Mouse (Mus musculus) retina, postnatal 7 days (tissue): ENCODE measurements around the gene Shisa5.

ENCODE experiments used
- DNase-seq: peaks from one replicate; pipeline ENCODE4 v3.0.0-alpha.2; 2012; ENCODE audit warnings: low read depth, low spot score

The Shisa5 gene

DNA sequence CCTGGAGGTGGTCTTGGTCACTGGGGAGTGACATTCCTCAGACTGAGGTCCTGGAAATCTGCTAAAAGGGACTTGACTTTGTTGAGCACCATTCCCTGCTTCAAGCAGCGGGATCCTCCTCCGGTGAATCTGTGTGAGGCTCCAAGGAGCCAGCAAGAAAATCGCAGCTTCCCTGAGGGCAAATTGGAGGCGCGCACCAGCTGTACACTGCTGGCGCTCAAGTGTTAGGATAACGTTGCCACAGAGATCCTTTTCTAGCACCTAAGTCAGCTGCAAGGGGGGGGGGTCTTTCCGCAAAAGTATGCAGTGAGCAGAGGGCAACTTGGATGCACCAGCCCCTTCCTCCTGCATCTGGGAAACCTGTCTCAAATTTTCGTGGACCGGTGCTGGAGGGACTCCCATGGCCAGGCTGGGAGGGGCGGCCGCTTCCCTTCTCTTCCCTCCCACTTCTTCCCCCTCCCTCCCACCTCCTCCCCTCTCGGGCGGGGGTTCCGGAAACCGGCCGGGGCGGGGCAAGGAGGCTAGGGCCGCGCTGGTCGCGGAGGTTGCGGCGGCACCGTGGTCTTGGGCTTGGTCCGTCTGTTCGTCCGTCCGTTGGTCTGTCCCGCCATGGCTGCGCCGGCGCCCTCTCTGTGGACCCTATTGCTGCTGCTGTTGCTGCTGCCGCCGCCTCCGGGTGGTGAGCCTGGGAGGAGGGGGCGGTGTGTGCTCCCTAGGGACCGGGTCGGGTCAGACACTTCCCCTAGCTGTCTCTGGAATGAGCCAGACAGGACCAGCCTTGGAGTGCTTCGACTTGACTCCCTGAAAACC lies at the start of gene Shisa5:
Gene Shisa5, plus strand, starts transcription at position 480 of the 810 bp plus-strand sequence.
- DNase-seq: no peak

DNA sequence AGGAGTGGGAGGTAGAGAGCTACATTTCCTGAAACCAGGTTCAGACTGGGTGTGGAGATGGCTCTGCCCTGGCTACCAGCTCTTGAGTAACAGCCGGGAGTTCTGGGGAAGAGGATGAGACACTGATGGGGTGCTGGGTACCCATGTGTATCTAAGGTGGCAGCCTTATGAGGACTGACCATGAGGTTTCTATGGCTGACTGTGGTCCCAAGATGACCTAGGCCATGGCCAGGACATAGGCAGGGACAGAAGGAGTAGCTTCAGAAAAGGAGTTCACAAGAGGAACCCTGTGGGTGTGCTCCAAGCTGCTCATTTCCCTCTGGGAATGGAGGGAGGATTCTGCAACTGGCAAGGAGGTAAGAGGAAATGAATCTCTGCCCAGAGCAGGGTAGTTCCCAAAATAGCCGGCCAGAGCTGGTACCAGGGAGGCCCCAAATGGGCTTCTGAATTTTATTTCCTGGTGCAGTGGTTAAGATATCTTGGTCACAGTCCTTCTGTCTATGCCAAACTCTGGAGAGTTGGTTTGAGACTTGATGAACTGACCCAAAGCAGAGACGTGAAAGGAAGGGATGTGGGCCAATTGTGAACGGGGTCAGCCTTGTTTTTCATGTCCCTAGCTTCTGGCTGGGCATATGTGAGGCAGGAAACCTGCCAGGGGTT lies 48.4 kb upstream of the Shisa5 start:
- no peak for DNase-seq

DNA sequence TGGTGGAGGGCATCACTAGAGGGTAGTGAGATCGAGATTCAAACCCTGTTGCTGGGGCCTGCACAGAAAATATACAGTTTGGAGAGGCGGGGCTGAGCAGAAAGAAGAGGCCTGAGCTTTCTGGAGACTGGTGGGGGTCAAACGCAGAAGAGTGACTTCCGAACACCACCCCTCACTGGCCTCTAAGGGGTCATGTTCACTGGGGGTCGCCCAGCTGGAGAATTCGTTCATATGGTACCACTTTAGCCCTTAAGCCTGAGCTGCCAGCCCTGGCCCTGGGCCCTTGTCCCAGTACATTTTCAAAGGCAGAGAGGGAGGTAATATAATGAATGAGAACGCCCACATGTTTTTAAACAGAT lies 47.9 kb upstream of the Shisa5 start:
- DNase-seq: no peak

DNA sequence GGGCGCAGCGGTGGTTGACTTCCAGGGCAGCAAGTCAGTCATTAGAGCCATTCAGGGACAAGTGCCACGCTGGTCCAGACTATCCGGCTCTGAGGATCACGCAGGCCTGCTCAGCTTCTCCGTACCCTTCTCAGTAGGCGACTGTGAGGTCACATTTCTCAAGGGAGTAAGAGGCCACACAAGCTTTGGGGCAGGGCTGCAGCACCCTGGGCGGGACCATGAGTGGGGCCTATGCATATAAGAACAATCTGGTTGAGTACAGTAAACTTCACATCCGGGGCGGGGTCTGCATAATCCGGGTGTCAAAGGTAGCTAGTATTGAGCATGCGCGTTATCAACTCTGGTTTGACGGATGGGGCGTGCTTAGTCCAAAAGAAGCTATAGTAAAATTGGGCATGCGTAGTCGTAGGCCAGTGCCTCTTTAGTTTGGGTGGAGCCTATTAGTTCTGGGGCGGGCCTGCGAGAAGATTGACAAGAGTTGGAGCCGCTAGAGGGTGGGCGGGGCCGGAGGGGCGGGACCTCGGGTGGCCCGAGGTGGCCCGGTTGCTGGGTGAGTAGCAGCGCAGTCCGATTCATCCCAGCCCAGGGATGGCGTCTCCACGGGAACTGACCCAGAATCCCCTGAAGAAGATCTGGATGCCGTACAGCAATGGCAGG lies 46.8 kb upstream of the Shisa5 start, which contains the start of gene Pfkfb4:
Gene Pfkfb4, plus strand, starts transcription at position 351 of the 657 bp plus-strand sequence.
- peak; percentile 95 for DNase-seq

DNA sequence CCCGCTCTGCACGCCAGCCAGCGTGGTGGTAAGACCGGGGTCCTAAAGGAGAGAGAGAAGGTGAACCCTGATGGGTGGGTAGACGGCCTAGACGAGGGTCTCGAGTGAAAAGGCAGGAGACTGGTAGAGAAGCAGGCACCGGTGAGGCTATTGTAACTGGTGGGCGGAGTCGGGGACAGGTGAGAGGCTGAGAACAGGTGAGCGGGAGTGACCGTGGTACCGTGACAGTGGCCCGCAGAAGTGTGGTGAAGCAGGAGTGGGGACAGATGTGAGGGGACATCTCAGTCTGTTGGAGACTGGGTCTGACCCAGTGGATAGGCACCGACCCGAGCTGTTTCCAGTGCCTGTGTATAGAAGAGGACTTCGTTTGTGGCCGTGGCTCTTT lies 46.3 kb upstream of the Shisa5 start:
- no peak for DNase-seq

DNA sequence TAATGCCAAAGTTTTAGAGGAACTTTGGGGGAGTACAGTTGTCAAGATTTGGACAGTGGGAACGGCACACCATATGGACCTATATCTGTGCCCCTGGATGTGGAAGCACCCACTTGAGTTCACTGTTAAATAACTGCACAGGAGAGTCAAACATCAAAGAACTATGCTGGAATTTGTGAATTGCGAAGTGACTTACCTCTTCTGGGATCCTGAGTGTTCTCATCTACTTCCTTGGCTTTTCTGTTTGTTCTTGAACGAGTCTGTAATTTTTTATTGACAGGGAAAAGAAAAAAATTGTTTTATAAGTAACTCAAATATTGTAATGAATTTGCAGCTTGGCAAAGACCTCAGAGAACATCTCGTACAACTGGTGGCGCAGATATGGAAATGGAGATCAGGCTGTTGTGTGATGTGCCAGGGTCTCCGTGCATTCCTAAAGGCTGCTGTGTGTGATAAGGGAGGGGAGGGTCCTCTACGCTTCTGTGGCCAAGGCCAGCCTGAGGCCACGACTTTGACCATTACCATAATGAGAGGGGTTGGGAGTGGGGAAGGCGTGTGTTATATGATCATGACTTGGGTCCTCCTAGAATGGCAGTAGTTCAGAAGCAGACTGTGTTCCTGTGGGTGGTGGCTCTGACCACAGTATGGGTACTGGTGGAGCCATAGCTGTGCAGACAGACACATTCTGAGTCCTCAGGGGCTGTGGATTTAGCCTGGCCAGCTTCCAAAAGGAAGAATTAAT lies 45.6 kb upstream of the Shisa5 start:
- DNase-seq: no peak

DNA sequence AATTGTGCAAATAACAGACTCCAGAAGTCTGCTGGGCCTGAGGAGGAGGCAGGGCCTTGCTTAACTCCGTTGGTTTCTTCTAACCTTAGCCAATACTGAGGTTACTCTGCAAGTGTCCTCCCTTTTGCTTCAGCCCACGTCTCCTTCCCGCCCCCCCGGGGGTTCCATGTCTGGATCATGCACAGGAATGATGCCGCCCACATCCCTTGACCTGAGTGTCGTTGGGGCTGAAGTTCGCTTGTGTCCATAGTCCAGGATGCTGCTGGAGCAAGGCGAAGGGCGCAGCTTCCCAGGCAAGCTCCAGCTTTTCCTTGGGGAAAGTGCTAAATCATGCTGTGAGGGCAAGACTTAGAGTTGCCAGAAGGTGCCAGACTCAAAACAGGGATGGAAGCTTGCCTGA lies 42.0 kb upstream of the Shisa5 start:
- DNase-seq: no peak

DNA sequence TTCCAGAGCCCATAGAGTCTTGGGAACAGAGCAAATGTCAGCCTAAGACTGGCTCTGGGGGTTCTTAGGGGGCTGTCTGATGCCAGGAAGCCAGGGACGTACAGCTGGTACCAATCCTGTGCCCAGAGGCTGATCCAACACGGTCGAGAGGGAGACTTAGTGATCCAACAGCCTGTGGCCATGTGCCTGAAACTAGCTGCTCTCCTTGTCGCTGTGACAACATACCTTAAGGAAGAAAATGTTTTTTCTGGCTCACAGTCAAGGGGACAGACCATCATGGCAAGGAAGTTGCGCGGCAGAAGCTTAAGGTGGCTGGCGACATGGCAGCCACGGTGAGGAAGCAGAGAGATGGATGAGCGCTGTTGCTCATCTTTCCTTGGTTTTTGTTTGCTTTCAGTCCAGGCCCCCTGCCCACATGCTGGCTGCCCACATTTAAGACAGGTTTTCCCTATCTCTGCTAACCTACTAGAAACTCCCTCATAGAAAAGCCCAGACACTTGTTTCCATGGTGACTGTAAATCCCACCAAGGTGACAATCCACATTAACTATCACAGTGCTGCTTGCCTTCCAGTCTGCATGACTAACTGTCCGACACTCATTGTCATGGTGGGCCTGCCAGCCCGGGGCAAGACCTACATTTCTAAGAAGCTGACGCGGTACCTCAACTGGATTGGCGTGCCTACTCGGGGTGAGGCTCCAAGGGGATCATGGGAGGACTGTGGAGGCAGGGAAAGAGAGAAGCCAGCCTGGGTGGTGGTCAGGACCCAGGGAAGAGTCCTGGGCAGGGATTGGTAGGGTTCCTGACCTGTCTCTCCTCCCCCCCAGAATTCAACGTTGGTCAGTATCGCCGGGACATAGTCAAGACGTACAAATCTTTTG lies 39.8 kb upstream of the Shisa5 start:
- DNase-seq: no peak

- no peak for DNase-seq
Observed at GRCm38 (mm10) chr9:108999167-108999526, 39.2 kb upstream of the Shisa5 start.

GRCm38 (mm10) chr9:109000726-109001125 lies 37.6 kb upstream of the Shisa5 start:
- DNase-seq: peak; percentile 39

DNA sequence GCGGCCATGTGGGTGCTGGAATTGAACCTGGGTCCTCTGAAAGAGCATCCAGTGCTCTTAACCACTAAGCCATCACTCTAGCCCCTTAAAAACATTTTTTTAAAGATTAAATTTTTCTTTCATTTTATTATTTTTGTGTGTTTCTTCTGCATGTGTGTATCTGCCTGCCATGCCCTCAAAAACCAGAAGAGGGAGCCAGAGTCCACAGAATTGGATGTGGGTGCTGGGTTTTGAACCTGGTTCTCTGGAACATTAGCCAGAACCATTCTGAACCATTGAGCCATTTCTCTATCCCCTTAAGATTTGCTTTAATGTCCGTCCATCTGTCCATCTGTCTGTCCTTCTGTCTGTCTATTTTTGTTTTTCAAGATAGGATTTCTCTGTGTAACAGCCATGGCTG lies 35.2 kb upstream of the Shisa5 start:
- DNase-seq: no peak

DNA sequence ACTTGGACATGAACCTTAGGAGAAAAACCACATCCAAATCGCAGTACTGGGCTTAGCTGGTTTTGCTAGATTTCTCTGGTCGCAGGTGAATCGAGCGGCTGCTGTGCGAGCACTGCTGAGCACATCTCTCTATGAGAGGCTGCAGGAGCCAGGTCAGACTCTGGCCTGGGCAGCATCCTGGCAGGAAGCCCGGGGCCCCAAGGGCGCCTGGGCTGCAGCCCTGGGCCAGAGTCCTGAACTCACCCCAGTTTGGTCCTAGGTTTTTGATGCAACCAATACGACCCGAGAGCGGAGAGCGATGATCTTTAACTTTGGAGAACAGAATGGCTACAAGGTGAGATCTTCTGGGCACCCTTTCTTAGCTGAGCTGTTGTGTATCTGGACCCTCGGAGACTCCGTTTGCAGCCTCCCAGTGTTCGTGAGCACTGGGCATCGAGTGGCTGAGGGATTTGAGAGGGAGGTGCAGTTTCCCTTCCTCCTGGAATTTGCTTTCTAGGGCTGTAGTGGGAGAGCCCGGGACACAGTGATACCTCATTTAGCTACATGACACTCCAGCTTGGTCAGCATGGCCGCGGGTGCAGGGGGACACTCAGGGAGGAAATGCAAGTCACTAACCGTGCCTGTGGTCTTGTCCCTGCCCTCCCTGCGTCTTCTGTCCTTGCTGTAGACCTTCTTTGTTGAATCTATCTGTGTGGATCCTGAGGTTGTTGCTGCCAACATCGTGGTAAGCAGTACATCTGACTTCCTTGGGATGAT lies 31.2 kb upstream of the Shisa5 start:
- DNase-seq: no peak

- DNase-seq: no peak
Observed at GRCm38 (mm10) chr9:109008081-109008480, 30.3 kb upstream of the Shisa5 start.

DNA sequence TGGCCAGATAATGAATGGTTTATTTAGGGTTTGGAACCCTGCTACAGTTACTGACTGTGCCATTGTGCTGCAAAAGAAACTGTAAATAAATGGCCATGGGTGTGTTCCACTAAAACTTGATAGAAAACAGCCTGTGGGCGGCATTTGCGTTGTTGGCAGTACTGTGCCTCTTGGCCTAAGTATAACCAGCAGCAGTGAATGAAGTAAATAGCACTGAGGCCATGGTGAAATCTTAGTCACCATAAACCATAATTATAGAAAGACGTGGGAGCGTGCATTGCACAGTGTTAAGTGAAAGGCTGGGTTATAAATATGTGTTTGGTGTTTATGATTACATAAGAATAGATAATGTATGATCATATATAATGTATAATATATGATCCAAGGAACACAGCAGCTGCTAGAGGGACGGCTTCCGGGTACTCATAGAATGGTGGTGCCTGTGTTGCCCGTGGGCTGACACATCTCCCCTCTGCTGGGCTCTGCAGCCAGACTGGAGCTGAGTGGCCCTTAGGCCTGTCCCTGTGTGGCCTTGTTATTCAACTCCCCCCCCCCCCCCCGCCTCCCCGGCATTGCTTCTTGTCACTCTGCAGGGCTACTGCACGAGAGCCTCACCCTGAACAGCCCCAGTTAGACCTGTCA lies 29.2 kb upstream of the Shisa5 start:
- no peak for DNase-seq

DNA sequence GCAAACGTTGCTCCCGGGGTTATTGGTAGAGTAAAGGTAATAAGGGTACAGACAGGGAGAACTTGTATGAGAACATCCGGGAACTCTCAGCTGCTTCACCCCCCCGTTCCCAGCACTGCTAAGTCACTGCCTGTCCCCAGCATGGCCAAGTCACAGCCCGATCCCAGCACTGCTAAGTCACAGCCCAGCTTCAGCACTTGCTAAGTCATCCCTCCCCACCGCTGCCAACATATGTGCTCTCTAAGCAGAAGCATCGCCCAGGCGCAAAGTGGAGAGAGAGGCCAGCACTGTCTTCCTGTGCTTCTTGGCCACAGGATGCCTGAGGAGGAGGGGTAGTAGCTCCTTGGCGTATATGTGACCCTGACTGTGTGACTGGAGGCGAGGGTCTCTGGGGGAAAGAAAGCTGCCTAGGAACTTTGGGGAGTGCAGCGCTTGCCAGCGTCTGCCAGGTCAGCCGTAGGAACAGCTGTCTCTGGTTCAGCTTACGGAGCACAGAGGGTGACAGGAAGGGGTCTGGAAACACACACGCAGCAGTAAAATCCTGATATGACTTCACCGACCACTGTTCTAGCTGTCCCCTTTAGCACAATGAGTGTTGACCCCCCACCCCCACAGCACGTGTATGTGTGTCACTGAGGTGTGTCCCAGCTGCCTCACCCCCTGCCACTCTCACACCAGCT lies 28.6 kb upstream of the Shisa5 start:
- no peak for DNase-seq

GRCm38 (mm10) chr9:109010316-109010690 lies 28.1 kb upstream of the Shisa5 start:
- no peak for DNase-seq

DNA sequence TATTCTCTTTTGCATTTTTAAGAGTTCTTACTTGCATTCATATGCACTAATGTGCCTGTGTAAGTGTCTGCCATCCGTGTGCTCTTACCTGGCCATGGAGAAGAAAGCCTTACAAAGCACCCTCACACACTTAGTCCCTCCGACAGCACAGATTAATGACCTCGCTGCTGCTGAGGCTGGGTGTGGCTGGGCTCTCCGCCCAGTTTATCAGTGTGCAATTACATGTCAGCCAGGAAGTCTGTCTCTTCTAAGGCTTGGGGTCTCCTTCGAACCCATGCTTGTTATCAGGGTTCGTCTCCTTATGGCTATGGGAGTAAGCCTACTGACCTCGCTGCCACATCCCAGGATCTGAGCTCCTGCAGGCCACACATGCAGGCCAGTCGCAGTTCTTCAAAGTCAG lies 23.0 kb upstream of the Shisa5 start:
- no peak for DNase-seq

DNA sequence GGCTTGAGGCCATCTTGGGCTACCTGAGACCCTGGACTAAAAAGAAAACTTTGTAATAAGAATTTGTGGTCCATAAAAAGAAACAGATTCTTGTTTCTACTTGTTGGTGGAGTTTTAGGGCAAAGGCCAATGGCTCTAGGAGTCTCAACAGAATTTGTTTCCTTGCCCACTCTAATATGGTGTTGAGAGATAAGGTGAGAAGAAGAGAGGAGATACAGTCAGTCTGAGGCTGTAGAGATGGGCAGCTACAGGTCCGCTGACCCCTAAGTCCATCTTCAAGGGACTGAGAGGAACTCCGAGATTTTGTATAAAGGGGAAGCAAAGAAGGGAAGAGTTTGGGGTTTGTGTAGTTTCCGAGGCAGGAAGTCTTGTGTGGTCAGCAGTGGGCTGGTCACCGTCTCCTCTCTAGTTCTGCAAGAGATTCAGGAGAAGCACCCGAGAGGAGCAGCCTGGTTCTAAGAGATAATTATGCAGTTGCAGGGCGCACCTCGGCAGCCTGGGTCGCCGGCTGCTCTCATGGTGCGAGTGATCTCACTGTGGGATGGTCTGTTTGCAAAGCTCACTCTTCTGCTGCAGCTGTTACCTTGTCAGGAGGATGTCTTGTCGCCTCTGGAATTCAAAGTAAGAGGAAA lies 21.3 kb upstream of the Shisa5 start:
- no peak for DNase-seq

GRCm38 (mm10) chr9:109021428-109021827 lies 16.9 kb upstream of the Shisa5 start:
- no peak for DNase-seq
